Mouse (Mus musculus): ENCODE measurements around the gene Atpaf2. TPM values are rescaled to one million over a fixed set of nuclear protein-coding genes. Genes with fewer than 3 reads are reported as not detected.
"Not testable (repeated sequence)": the region's sequence is repeated elsewhere in the genome, so short reads cannot be mapped to it uniquely, and the experiment has no call there.

Gene Atpaf2
- 32.8 and 34.3 TPM in 2 replicates for polyA plus RNA-seq (2012; rRNA removed)

DNA sequence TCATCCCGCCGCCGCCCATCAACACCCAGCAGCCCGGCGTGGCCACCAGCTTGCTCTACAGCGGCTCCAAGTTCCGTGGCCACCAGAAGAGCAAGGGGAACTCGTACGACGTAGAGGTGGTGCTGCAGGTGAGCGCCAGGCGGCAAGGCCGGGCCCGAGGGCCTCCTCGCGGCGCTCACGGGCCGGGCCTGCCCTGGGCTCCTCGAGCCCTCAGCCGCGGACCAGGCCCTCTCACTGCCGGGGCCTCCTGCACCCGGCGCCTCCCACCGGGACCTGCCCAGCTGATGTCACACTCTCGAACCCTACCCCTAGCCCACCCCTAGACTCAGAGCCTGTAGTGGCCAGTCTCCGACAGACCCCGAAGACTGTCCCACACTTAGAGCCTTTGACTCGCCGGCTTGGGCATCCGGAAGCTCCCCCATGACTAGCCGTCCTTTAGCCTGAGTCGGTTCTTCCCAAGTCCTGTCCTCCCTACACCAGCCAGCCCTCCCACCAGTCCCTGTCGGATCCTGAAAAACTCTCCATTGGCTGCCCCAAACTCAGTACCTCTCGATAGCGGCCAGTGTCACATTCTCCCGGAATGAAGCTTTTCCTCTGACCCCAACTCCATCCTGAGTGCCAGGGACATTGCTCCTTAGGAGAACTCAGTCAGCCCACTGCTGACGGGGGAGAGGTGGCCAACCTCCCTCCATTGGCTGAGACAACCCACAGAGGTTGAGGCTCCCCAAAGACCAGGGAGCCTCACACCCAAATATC, at the start of gene Atpaf2:
Gene Atpaf2 (minus strand): TSS at position 741 of the 756 bp plus-strand sequence.
- TF ChIP-seq POLR2A (IDR thresholded peaks at IDR 0.05; ENCODE audit: borderline replicate concordance, extremely low read depth, insufficient read depth, insufficient read length, poor library complexity, severe bottlenecking) = peak; percentile 2; the same call in 1 of the 2 replicates
- TF ChIP-seq CTCF (IDR thresholded peaks at IDR 0.05; ENCODE audit: borderline replicate concordance, extremely low read depth, insufficient read depth, insufficient read length) = no peak
- peak; percentile 31 for DNase-seq (ENCODE audit: low read depth)

GRCm38 (mm10) chr11:60465943-60466380, 47.7 kb upstream of the Atpaf2 start:
- peak; percentile 58 for TF ChIP-seq CTCF (IDR thresholded peaks at IDR 0.05; ENCODE audit: borderline replicate concordance, extremely low read depth, insufficient read depth, insufficient read length)
- TF ChIP-seq POLR2A (IDR thresholded peaks at IDR 0.05; ENCODE audit: borderline replicate concordance, extremely low read depth, insufficient read depth, insufficient read length, poor library complexity, severe bottlenecking) = no peak
- DNase-seq (ENCODE audit: low read depth) = peak; percentile 23

- TF ChIP-seq POLR2A (IDR thresholded peaks at IDR 0.05; ENCODE audit: borderline replicate concordance, extremely low read depth, insufficient read depth, insufficient read length, poor library complexity, severe bottlenecking) (no peak), CTCF (IDR thresholded peaks at IDR 0.05; ENCODE audit: borderline replicate concordance, extremely low read depth, insufficient read depth, insufficient read length) (no peak; the same call in 1 of the 2 replicates)
- DNase-seq (ENCODE audit: low read depth) = peak; percentile 34
These were observed 39.7 kb upstream of the Atpaf2 start for GRCm38 (mm10) chr11:60457973-60458372.

GRCm38 (mm10) chr11:60454745-60455087, 36.5 kb upstream of the Atpaf2 start:
- no peak for DNase-seq (ENCODE audit: low read depth)
- TF ChIP-seq CTCF (IDR thresholded peaks at IDR 0.05; ENCODE audit: borderline replicate concordance, extremely low read depth, insufficient read depth, insufficient read length) = no peak
- TF ChIP-seq POLR2A (IDR thresholded peaks at IDR 0.05; ENCODE audit: borderline replicate concordance, extremely low read depth, insufficient read depth, insufficient read length, poor library complexity, severe bottlenecking) = no peak

- DNase-seq (ENCODE audit: low read depth) = peak; percentile 97
- TF ChIP-seq CTCF (IDR thresholded peaks at IDR 0.05; ENCODE audit: borderline replicate concordance, extremely low read depth, insufficient read depth, insufficient read length) (no peak), POLR2A (IDR thresholded peaks at IDR 0.05; ENCODE audit: borderline replicate concordance, extremely low read depth, insufficient read depth, insufficient read length, poor library complexity, severe bottlenecking) (peak; percentile 29; the same call in 1 of the 2 replicates)
These were observed 36.0 kb upstream of the Atpaf2 start, which contains the start of gene Drg2 for GRCm38 (mm10) chr11:60454080-60454744. Gene Drg2 (plus strand): TSS chr11:60454591.

DNA sequence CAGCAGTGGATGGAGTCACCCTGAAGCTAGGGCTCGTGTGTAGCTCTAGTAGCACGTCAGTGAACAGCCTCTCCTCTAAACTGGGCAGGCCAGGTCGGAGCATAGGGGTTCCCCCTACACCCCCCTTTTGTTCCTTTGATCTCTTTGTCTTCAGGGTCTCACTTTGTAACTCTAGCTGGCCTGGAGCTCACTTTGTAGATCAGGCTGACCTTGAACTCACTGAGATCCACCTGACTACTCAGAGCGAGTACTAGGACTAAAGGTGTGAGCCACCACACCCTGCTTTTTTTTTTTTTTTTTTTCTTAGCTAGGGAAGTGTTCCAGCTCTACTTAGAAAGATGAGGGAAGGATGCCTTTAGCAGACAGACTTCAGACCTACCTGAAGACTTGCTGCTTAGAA, 25.8 kb upstream of the Atpaf2 start:
- TF ChIP-seq POLR2A (IDR thresholded peaks at IDR 0.05; ENCODE audit: borderline replicate concordance, extremely low read depth, insufficient read depth, insufficient read length, poor library complexity, severe bottlenecking) = no peak
- no peak for TF ChIP-seq CTCF (IDR thresholded peaks at IDR 0.05; ENCODE audit: borderline replicate concordance, extremely low read depth, insufficient read depth, insufficient read length)
- no peak for DNase-seq (ENCODE audit: low read depth)

DNA sequence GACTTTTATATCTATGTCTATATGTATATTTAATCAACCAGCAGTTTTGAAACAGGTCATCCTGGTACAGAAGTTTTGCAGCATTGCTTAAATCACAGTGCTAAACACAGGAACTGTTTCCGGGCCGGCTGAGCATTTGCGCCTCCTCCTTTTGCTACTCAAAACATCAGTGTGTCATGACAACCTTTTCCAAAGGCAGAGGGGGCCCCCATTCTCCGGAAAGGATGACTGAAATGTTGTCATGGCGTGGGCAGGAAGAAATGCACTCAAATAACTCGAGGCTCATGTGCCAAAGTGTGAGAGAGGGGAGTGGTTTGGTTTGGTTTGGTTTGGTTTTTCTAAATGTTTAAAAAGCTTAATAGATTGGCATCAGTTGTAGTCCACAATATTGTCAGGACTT, 24.6 kb upstream of the Atpaf2 start:
- TF ChIP-seq CTCF (IDR thresholded peaks at IDR 0.05; ENCODE audit: borderline replicate concordance, extremely low read depth, insufficient read depth, insufficient read length) (no peak), POLR2A (IDR thresholded peaks at IDR 0.05; ENCODE audit: borderline replicate concordance, extremely low read depth, insufficient read depth, insufficient read length, poor library complexity, severe bottlenecking) (no peak)
- no peak for DNase-seq (ENCODE audit: low read depth)

DNA sequence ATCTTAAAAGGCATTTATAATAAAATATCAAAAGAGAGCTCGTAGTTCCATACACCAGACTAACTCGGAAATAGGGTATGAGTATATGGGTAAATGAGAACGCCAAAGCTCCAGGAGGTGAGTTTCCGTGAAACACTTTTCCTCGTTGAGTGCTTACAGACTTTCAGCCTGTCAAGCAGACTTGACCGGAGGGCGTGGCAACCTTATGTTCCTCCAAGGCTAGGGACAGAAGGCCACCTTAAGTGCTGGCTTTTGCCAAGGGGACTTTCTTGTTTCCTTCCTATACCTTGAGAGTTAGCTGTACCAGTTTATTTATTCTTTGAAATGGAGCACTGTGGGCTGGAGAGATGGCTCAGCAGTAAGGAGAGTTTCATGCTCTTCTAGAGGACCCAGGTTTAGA, 21.9 kb upstream of the Atpaf2 start:
- no peak for DNase-seq (ENCODE audit: low read depth)
- TF ChIP-seq CTCF (IDR thresholded peaks at IDR 0.05; ENCODE audit: borderline replicate concordance, extremely low read depth, insufficient read depth, insufficient read length) (no peak), POLR2A (IDR thresholded peaks at IDR 0.05; ENCODE audit: borderline replicate concordance, extremely low read depth, insufficient read depth, insufficient read length, poor library complexity, severe bottlenecking) (no peak)

GRCm38 (mm10) chr11:60439621-60440020, 21.4 kb upstream of the Atpaf2 start:
- not testable (repeated sequence) for DNase-seq (ENCODE audit: low read depth)

DNA sequence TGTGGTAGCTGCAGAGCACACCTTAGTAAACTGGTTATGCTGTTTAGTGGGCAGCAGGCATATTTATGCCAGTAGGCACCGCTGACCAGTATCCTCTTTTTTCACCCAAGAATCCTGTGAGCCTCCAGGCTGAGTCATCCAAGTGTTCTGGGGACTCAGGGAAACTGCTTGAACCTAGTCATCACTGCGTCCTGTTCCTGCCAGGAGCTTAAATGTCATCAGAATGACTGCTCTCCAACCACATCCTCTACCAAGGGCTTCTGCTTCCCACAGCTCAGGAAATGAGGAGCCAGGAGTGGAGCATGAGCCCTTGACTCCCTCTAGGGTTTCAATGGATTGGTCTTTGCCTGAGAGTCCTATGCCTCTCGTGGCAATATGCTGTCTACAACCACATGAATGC, 18.4 kb upstream of the Atpaf2 start:
- no peak for DNase-seq (ENCODE audit: low read depth)
- TF ChIP-seq POLR2A (IDR thresholded peaks at IDR 0.05; ENCODE audit: borderline replicate concordance, extremely low read depth, insufficient read depth, insufficient read length, poor library complexity, severe bottlenecking) = no peak
- no peak for TF ChIP-seq CTCF (IDR thresholded peaks at IDR 0.05; ENCODE audit: borderline replicate concordance, extremely low read depth, insufficient read depth, insufficient read length)

DNA sequence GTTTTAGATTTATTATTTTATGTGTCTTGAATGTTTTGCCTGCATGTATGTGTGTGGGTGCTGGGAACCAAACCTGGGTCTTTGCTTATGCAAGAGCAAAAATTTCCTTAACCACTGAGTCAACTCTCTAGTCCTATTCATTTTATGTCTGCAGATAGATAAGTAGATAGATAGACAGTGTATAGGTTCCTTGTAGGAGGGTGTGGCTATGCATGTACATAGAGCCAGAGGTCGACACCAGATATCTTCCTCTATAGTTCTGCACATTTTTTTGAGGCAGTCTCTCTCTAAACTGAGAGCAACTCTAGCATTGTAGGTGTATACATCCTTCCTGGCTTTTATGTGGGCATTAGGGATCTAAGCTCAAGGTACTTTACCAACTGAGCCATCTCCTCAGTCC, 16.9 kb upstream of the Atpaf2 start:
- TF ChIP-seq CTCF (IDR thresholded peaks at IDR 0.05; ENCODE audit: borderline replicate concordance, extremely low read depth, insufficient read depth, insufficient read length) = no peak
- no peak for TF ChIP-seq POLR2A (IDR thresholded peaks at IDR 0.05; ENCODE audit: borderline replicate concordance, extremely low read depth, insufficient read depth, insufficient read length, poor library complexity, severe bottlenecking)
- no peak for DNase-seq (ENCODE audit: low read depth)

GRCm38 (mm10) chr11:60433501-60433900, 15.2 kb upstream of the Atpaf2 start:
- no peak for TF ChIP-seq CTCF (IDR thresholded peaks at IDR 0.05; ENCODE audit: borderline replicate concordance, extremely low read depth, insufficient read depth, insufficient read length)
- TF ChIP-seq POLR2A (IDR thresholded peaks at IDR 0.05; ENCODE audit: borderline replicate concordance, extremely low read depth, insufficient read depth, insufficient read length, poor library complexity, severe bottlenecking) = no peak
- DNase-seq (ENCODE audit: low read depth) = no peak

All from brain, embryonic 14.5 days (tissue).